16 mouse cellular contexts compared by ENCODE assay signal in genomic region chr10:98008355-98008754, GRCm38 (mm10).
A peak's percentile ranks its signal among the peaks of the same experiment; 100 is the strongest.
DNase-seq lines count a peak whose midpoint lies in the region; ATAC-seq lines count a peak whose summit lies in the region.
"Had no signal": no experiment of that assay in that cellular context is flagged by ENCODE, and none has a peak within 500 bp of the region (broad histone marks: within the 10 kb centered on the region; RNA-seq: fewer than 3 reads in every experiment).

No protein-coding gene starts in this region.

- H3K4me1 ChIP-seq in heart, embryonic 11.5 days (ENCODE audit: control insufficient read depth, insufficient read depth, low read length) = no peaks in the 10 kb centered on the region
- no peaks in the 10 kb centered on the region for H3K4me1 ChIP-seq in heart, embryonic 10.5 days
- peaks cover 6% of the 10 kb centered on the region; the same call in 1 of the 2 replicates for H3K4me1 ChIP-seq in midbrain, embryonic 13.5 days (replicated peaks)
- H3K4me1 ChIP-seq in midbrain, embryonic 15.5 days = peaks cover 3% of the 10 kb centered on the region; the same call in 1 of the 2 replicates
- H3K4me1 ChIP-seq in limb, embryonic 13.5 days = no peaks in the 10 kb centered on the region
- H3K4me1 ChIP-seq: limb, embryonic 15.5 days had no signal

- WGBS in heart, embryonic 11.5 days (ENCODE audit: insufficient replicate concordance) = 30% methylated on average over 1 of the region's 1 CpGs
- WGBS in heart, embryonic 10.5 days = 23% methylated on average over 1 of the region's 1 CpGs
- 13% methylated on average over 1 of the region's 1 CpGs for WGBS in midbrain, embryonic 13.5 days
- 8% methylated on average over 1 of the region's 1 CpGs for WGBS in midbrain, embryonic 15.5 days
- WGBS in limb, embryonic 13.5 days = 12% methylated on average over 1 of the region's 1 CpGs

- H3K9me3 ChIP-seq in heart, embryonic 11.5 days (replicated peaks; ENCODE audit: control insufficient read depth, low read length) = no peaks in the 10 kb centered on the region
- no peaks in the 10 kb centered on the region for H3K9me3 ChIP-seq in heart, embryonic 10.5 days
- H3K9me3 ChIP-seq in midbrain, embryonic 13.5 days = no peaks in the 10 kb centered on the region
- H3K9me3 ChIP-seq in midbrain, embryonic 15.5 days = no peaks in the 10 kb centered on the region
- no peaks in the 10 kb centered on the region for H3K9me3 ChIP-seq in limb, embryonic 13.5 days
- H3K9me3 ChIP-seq: limb, embryonic 15.5 days had no signal

- no peak overlapping the region for H3K9ac ChIP-seq in heart, embryonic 11.5 days (ENCODE audit: low read depth, low read length)
- no peak overlapping the region for H3K9ac ChIP-seq in midbrain, embryonic 13.5 days (replicated peaks)
- H3K9ac ChIP-seq in midbrain, embryonic 15.5 days = no peak overlapping the region
- H3K9ac ChIP-seq in limb, embryonic 13.5 days = no peak overlapping the region
- H3K9ac ChIP-seq: limb, embryonic 15.5 days had no signal

- H3K4me2 ChIP-seq in heart, embryonic 11.5 days = no peak overlapping the region
- no peak overlapping the region for H3K4me2 ChIP-seq in midbrain, embryonic 13.5 days (replicated peaks)
- H3K4me2 ChIP-seq in midbrain, embryonic 15.5 days = no peak overlapping the region
- H3K4me2 ChIP-seq in limb, embryonic 13.5 days (replicated peaks) = no peak overlapping the region
- H3K4me2 ChIP-seq: limb, embryonic 15.5 days had no signal

- H3K36me3 ChIP-seq in heart, embryonic 11.5 days (ENCODE audit: control insufficient read depth, insufficient read depth, low read length) = no peaks in the 10 kb centered on the region
- no peaks in the 10 kb centered on the region for H3K36me3 ChIP-seq in heart, embryonic 10.5 days
- no peaks in the 10 kb centered on the region for H3K36me3 ChIP-seq in midbrain, embryonic 13.5 days
- H3K36me3 ChIP-seq in midbrain, embryonic 15.5 days (replicated peaks) = no peaks in the 10 kb centered on the region
- no peaks in the 10 kb centered on the region for H3K36me3 ChIP-seq in limb, embryonic 13.5 days
- H3K36me3 ChIP-seq: limb, embryonic 15.5 days had no signal

- no peak overlapping the region for H3K4me3 ChIP-seq in heart, embryonic 11.5 days (ENCODE audit: low read depth, low read length)
- no peak overlapping the region for H3K4me3 ChIP-seq in heart, embryonic 10.5 days
- no peak overlapping the region for H3K4me3 ChIP-seq in midbrain, embryonic 13.5 days (replicated peaks)
- no peak overlapping the region for H3K4me3 ChIP-seq in midbrain, embryonic 15.5 days
- no peak overlapping the region for H3K4me3 ChIP-seq in limb, embryonic 13.5 days
- H3K4me3 ChIP-seq: limb, embryonic 15.5 days had no signal

- H3K27ac ChIP-seq in heart, embryonic 11.5 days (ENCODE audit: low read depth, low read length) = no peak overlapping the region
- H3K27ac ChIP-seq in heart, embryonic 10.5 days = no peak overlapping the region
- no peak overlapping the region; the same call in 1 of the 2 replicates for H3K27ac ChIP-seq in midbrain, embryonic 13.5 days
- no peak overlapping the region for H3K27ac ChIP-seq in midbrain, embryonic 15.5 days
- H3K27ac ChIP-seq in limb, embryonic 13.5 days = no peak overlapping the region
- H3K27ac ChIP-seq: limb, embryonic 15.5 days had no signal

- ATAC-seq in heart, embryonic 11.5 days (replicated peaks; ENCODE audit: insufficient number of reproducible peaks, low FRiP score, low TSS enrichment) = 0 out of 2 replicates have a peak, but pooled peaks have one; percentile 39
- ATAC-seq in midbrain, embryonic 13.5 days = peak; percentile 48; the same call in 1 of the 2 replicates
- ATAC-seq in midbrain, embryonic 15.5 days (replicated peaks) = no peak
- peak; percentile 28; the same call in 1 of the 2 replicates for ATAC-seq in limb, embryonic 13.5 days (ENCODE audit: low FRiP score, low read depth)
- ATAC-seq: CD4-positive, CD25-positive, alpha-beta regulatory T cell, adult 4 months had no signal

- no peaks in the 10 kb centered on the region for H3K27me3 ChIP-seq in heart, embryonic 11.5 days (ENCODE audit: control insufficient read depth, insufficient read depth, low read length)
- H3K27me3 ChIP-seq in heart, embryonic 10.5 days (ENCODE audit: insufficient read depth, poor library complexity, severe bottlenecking) = no peaks in the 10 kb centered on the region
- H3K27me3 ChIP-seq in midbrain, embryonic 13.5 days = no peaks in the 10 kb centered on the region
- H3K27me3 ChIP-seq in midbrain, embryonic 15.5 days (replicated peaks) = no peaks in the 10 kb centered on the region
- no peaks in the 10 kb centered on the region for H3K27me3 ChIP-seq in limb, embryonic 13.5 days
- H3K27me3 ChIP-seq: limb, embryonic 15.5 days had no signal

- no peak for DNase-seq in heart, embryonic 10.5 days (ENCODE audit: low spot score)
- DNase-seq in R1 (ENCODE audit: low read depth, low spot score) = peak; percentile 95
- no peak for DNase-seq in B cell, adult 2 months
- DNase-seq: cerebellum, adult 9-11 months; gastrocnemius, postnatal 36 days; heart, postnatal 14 days; kidney, adult 8-10 months; kidney, postnatal 25 days; lung, postnatal 14 days; right cerebral cortex, postnatal 14 days had no signal
